Mouse (Mus musculus) adipocyte (in vitro differentiated cells): ENCODE results near the gene Gmip.

ENCODE experiments used
- DNase-seq: peaks from one replicate; pipeline ENCODE4 v3.0.0-alpha.2; 2016; ENCODE audit warnings: low spot score

Gene Gmip

DNA sequence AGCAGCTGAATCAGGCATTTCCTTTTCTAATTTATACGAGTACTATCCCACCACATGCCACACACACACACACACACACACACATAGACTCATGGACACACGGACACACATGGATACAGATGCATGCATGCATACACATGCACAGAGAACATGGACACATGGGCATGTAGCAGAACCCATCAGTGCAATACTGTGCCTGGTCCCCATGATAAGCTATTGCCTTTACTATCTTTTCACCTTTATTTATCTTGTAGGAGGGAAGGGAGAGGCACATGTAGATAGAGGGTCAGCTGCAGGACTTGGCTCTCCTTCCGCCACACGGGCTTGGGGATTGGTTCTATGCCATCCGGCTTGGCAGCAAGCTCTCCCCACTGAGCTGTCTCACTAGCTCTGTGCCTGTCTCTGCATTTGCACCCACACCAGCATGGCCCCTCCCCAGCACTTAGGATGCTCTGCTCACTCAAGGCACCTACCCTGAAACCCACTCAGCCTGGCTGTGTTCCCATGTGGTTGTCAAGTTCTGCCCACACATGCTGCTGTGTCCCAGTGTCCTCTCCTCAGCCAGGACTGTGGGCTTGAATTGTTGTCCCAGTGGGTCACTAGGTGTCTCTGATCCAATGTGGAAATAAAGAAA, 55.0 kb downstream of the Gmip start:
- DNase-seq: no peak

DNA sequence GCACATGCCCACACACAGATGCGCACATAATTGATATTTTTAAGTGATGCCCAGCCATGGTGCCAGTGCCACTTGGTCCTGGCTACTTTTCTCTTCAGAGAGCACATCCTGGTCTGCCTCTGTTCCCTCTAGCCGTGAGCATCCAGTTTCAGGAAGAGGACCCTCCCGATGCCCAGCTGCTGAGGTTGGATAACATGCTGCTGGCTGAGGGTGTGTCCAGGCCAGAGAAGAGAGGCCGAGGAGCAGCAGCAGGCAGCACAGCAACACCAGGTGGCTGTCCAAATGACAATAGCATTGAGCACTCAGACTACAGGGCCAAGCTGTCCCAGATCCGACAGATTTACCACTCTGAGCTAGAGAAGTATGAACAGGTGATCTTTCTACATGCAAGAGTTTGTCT, 55.7 kb downstream of the Gmip start:
- no peak for DNase-seq

DNA sequence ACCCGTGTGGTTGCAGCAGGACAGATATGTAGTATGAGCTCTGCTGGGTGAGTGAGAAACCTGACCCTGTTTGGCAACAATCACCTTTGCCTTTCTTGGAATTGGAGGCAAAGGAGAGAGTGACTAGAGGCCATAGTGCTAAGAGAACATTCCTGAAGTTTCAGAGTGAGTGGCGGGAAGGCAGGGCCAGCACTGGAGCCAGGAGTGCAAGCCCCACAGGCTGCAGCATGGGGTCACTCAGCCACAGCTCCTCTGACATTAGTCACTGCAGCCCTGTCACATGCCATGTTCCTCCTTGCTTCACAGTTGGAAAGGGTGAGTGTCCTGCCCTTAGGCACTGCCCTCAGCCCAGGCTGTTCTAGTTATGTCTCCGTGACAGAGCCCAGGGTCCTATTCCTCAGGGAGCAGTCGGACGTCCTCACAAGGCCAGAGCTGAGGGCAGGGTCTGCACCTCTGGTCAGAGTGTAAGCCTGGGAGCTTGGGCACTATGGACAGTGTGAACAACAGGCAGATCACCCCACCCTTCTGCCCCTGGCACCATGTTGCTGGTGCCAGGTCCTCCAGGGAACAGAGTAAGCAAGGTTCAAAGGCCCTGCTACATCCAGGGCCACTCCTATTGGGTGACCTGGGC, 59.3 kb downstream of the Gmip start:
- peak; percentile 86 for DNase-seq

DNA sequence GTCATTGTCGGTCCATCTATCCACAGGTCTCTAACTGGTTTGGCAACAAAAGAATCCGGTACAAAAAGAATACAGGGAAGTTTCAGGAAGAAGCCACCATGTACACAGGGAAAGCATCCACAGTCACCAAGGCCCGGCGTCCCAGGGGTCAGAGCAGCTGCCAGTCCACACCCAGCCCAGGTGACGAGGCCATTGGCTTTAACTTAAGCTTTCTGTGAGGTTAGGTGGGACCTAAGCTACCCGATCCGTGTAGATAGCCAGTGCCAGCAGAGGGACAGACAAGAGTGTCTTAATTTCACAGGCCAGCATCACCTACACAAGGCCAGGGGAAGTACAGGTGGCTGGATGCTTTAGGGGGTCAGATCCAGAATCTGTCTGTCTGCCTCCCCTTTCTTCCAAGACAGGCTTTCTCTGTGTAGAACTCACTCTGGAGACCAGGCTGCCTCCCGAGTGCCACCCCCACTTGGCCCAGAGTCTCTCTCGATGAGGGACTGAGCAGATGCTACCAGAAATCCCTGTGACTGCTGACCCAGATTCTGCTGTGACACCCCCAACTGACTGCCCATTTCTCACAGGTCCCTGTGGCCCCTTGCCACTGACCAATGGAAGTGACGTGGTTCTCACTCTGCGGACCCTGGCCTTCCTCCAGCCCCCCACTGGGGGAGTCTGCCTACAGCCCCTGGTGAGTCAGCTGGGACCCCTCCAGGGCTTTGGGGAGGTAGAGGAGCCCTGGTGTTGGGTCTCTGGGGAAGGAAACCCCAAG, 61.7 kb downstream of the Gmip start:
- DNase-seq: no peak

DNA sequence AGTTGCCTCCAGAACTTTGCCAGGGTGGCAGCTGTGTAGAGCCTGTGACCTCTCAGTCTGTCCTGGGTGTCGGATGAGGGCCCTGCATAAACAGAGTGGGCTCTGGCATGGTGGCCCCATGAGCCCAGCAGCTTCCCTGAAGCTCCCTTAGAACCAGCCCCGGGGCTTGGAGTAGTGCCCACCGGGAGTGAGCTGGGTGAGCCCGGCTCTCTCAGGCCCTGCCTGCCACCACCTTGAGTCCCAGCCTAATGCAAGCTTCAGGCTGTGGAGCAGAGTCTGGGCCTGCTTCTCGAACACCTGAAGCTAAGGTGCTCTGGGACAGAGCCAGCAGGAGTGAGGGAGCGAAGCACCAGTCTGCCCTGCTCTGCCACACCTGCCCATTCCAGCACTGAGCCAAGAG, 62.4 kb downstream of the Gmip start:
- DNase-seq: no peak
